Mouse (Mus musculus) brain, embryonic 14.5 days (tissue): Measurements from ENCODE around the gene Sppl2c. TPM values are rescaled to one million over a fixed set of nuclear protein-coding genes. Genes with fewer than 3 reads are reported as not detected.

Experiments used
- DNase-seq: peaks from one replicate; pipeline ENCODE4 v3.0.0-alpha.2; 2011; ENCODE audit warnings: low read depth
- CTCF ChIP-seq: fragments of 200-500 bp; IDR thresholded peaks from 2 replicates; pipeline ENCODE4 v1.5.1; 2012; ENCODE audit warnings: inconsistent platforms, mild to moderate bottlenecking, moderate library complexity, borderline replicate concordance; ENCODE audit not compliant: insufficient read depth, insufficient read length; ENCODE audit errors: extremely low read depth
- POLR2A ChIP-seq: fragments of 200-500 bp; IDR thresholded peaks from 2 replicates; pipeline ENCODE4 v1.6.1; 2012; ENCODE audit warnings: mild to moderate bottlenecking, inconsistent platforms, borderline replicate concordance; ENCODE audit not compliant: poor library complexity, insufficient read depth, insufficient read length, severe bottlenecking; ENCODE audit errors: extremely low read depth
- polyA plus RNA-seq: library from polyadenylated mRNA; depleted of rRNA; stranded (reverse); fragments of >200 nt; gene quantifications from 2 replicates; pipeline ENCODE4 v1.2.3, GENCODE M21; 2012; rRNA removed

Gene Sppl2c
- polyA plus RNA-seq, 1 experiment, result not detected

GRCm38 (mm10) chr11:104234680-104235079 lies 48.6 kb downstream of the Sppl2c start:
- DNase-seq, result no peak

GRCm38 (mm10) chr11:104235881-104236280 lies 49.8 kb downstream of the Sppl2c start:
- DNase-seq, result no peak
- TF ChIP-seq POLR2A (no peak), CTCF (no peak)

More at GRCm38 (mm10) chr11:104234680-104235079, 48.6 kb downstream of the Sppl2c start:
- TF ChIP-seq POLR2A, result no peak
- TF ChIP-seq CTCF, result no peak

- DNase-seq, result peak; percentile 76
- peak; percentile 8; the same call in 1 of the 2 replicates for TF ChIP-seq CTCF
- no peak for TF ChIP-seq POLR2A
These were observed 51.1 kb downstream of the Sppl2c start for GRCm38 (mm10) chr11:104237226-104237625.

- TF ChIP-seq CTCF (no peak), POLR2A (no peak)
- DNase-seq, result no peak
These were observed 52.0 kb downstream of the Sppl2c start for GRCm38 (mm10) chr11:104237958-104238747.

Other genes starting within 250 kb of the Sppl2c start
- 85.9 and 131 TPM in 2 replicates for gene Nsf, start 232.3 kb upstream of the Sppl2c start, polyA plus RNA-seq
- 112 and 123 TPM in 2 replicates for gene Arf2, start 219.6 kb upstream of the Sppl2c start, polyA plus RNA-seq
- 9.9 and 10.2 TPM in 2 replicates for gene Crhr1, start 53.5 kb upstream of the Sppl2c start, polyA plus RNA-seq
- 305 and 557 TPM in 2 replicates for gene Mapt, start 45.1 kb downstream of the Sppl2c start, polyA plus RNA-seq